Mouse (Mus musculus) testis, adult 2 months (tissue): ENCODE data around the gene Prtg.

Experiments
- CTCF ChIP-seq: fragments of 200-500 bp; IDR thresholded peaks from 2 replicates; pipeline ENCODE4 v1.5.1; 2012; ENCODE audit warnings: low read depth, mild to moderate bottlenecking, inconsistent platforms, low read length, moderate library complexity; ENCODE audit not compliant: control insufficient read depth, insufficient read depth, insufficient replicate concordance
- POLR2A ChIP-seq: fragments of 200-500 bp; IDR thresholded peaks from 2 replicates; pipeline ENCODE4 v1.6.1; 2012; ENCODE audit warnings: low read depth, mild to moderate bottlenecking, inconsistent platforms, low read length, moderate library complexity; ENCODE audit not compliant: control insufficient read depth

GRCm38 (mm10) chr9:72923068-72923467, 116.4 kb downstream of the Prtg start:
- TF ChIP-seq CTCF (no peak), POLR2A (no peak)
